Mouse (Mus musculus): Measurements from ENCODE around the gene Nfatc2. TPM values are rescaled to one million over a fixed set of nuclear protein-coding genes. Genes with fewer than 3 reads are reported as not detected.

Gene Nfatc2
- polyA plus RNA-seq, 1 experiment: 0.32 TPM

- no peak overlapping the region for H3K27ac ChIP-seq (ENCODE audit: insufficient read depth, low read length)
- no peak overlapping the region for H3K4me3 ChIP-seq (ENCODE audit: insufficient read depth, low read length)
- TF ChIP-seq POLR2A (IDR thresholded peaks at IDR 0.05; ENCODE audit: low read depth, low read length): no peak
- TF ChIP-seq CTCF (IDR thresholded peaks at IDR 0.05; ENCODE audit: borderline replicate concordance, insufficient read depth, low read length): no peak
- H3K4me1 ChIP-seq (ENCODE audit: control insufficient read depth, insufficient read depth, low read length): no peaks in the 10 kb centered on the region
Measured at GRCm38 (mm10) chr2:168613092-168613880, 11.8 kb upstream of the Nfatc2 start.

- H3K4me1 ChIP-seq (ENCODE audit: control insufficient read depth, insufficient read depth, low read length): no peaks in the 10 kb centered on the region
- TF ChIP-seq CTCF (IDR thresholded peaks at IDR 0.05; ENCODE audit: borderline replicate concordance, insufficient read depth, low read length) (no peak), POLR2A (IDR thresholded peaks at IDR 0.05; ENCODE audit: low read depth, low read length) (no peak)
- H3K27ac ChIP-seq (ENCODE audit: insufficient read depth, low read length): no peak overlapping the region
- H3K4me3 ChIP-seq (ENCODE audit: insufficient read depth, low read length): no peak overlapping the region
Measured at GRCm38 (mm10) chr2:168610941-168611340, 9.5 kb upstream of the Nfatc2 start.

GRCm38 (mm10) chr2:168609653-168610248 is 8.3 kb upstream of the Nfatc2 start:
- H3K27ac ChIP-seq (ENCODE audit: insufficient read depth, low read length): no peak overlapping the region
- no peak overlapping the region for H3K4me3 ChIP-seq (ENCODE audit: insufficient read depth, low read length)
- TF ChIP-seq POLR2A (IDR thresholded peaks at IDR 0.05; ENCODE audit: low read depth, low read length): no peak
- TF ChIP-seq CTCF (IDR thresholded peaks at IDR 0.05; ENCODE audit: borderline replicate concordance, insufficient read depth, low read length): no peak
- peaks cover under 1% of the 10 kb centered on the region; the same call in 1 of the 2 replicates for H3K4me1 ChIP-seq (ENCODE audit: control insufficient read depth, insufficient read depth, low read length)

GRCm38 (mm10) chr2:168608125-168608564 is 6.7 kb upstream of the Nfatc2 start:
- TF ChIP-seq CTCF (IDR thresholded peaks at IDR 0.05; ENCODE audit: borderline replicate concordance, insufficient read depth, low read length) (no peak), POLR2A (IDR thresholded peaks at IDR 0.05; ENCODE audit: low read depth, low read length) (no peak)
- no peak overlapping the region for H3K27ac ChIP-seq (ENCODE audit: insufficient read depth, low read length)
- peaks cover 4% of the 10 kb centered on the region; the same call in 1 of the 2 replicates for H3K4me1 ChIP-seq (ENCODE audit: control insufficient read depth, insufficient read depth, low read length)
- H3K4me3 ChIP-seq (ENCODE audit: insufficient read depth, low read length): no peak overlapping the region

- no peak for TF ChIP-seq CTCF (IDR thresholded peaks at IDR 0.05; ENCODE audit: borderline replicate concordance, insufficient read depth, low read length)
- no peak for TF ChIP-seq POLR2A (IDR thresholded peaks at IDR 0.05; ENCODE audit: low read depth, low read length)
- Histone ChIP-seq H3K27ac (ENCODE audit: insufficient read depth, low read length) (0 out of 2 replicates have a peak overlapping the region, but pooled peaks have one; percentile 19), H3K4me1 (ENCODE audit: control insufficient read depth, insufficient read depth, low read length) (peaks cover 4% of the 10 kb centered on the region), H3K4me3 (ENCODE audit: insufficient read depth, low read length) (no peak overlapping the region)
Measured at GRCm38 (mm10) chr2:168604655-168605070, 3.2 kb upstream of the Nfatc2 start.

- H3K4me1 ChIP-seq (ENCODE audit: control insufficient read depth, insufficient read depth, low read length): peaks cover 4% of the 10 kb centered on the region
- no peak overlapping the region for H3K4me3 ChIP-seq (ENCODE audit: insufficient read depth, low read length)
- no peak for TF ChIP-seq CTCF (IDR thresholded peaks at IDR 0.05; ENCODE audit: borderline replicate concordance, insufficient read depth, low read length)
- TF ChIP-seq POLR2A (IDR thresholded peaks at IDR 0.05; ENCODE audit: low read depth, low read length): no peak
- H3K27ac ChIP-seq (ENCODE audit: insufficient read depth, low read length): no peak overlapping the region
Measured at GRCm38 (mm10) chr2:168602387-168602741, 907 bp upstream of the Nfatc2 start.

GRCm38 (mm10) chr2:168600750-168601490 is 537 bp downstream of the Nfatc2 start:
- TF ChIP-seq CTCF (IDR thresholded peaks at IDR 0.05; ENCODE audit: borderline replicate concordance, insufficient read depth, low read length) (no peak), POLR2A (IDR thresholded peaks at IDR 0.05; ENCODE audit: low read depth, low read length) (no peak)
- no peak overlapping the region for H3K27ac ChIP-seq (ENCODE audit: insufficient read depth, low read length)
- H3K4me1 ChIP-seq (ENCODE audit: control insufficient read depth, insufficient read depth, low read length): peaks cover 4% of the 10 kb centered on the region
- peak overlapping the region; percentile 20; the same call in 1 of the 2 replicates for H3K4me3 ChIP-seq (ENCODE audit: insufficient read depth, low read length)

GRCm38 (mm10) chr2:168595693-168596092 is 5.8 kb downstream of the Nfatc2 start:
- Histone ChIP-seq H3K4me1 (ENCODE audit: control insufficient read depth, insufficient read depth, low read length) (no peaks in the 10 kb centered on the region), H3K27ac (ENCODE audit: insufficient read depth, low read length) (no peak overlapping the region), H3K4me3 (ENCODE audit: insufficient read depth, low read length) (no peak overlapping the region)
- TF ChIP-seq POLR2A (IDR thresholded peaks at IDR 0.05; ENCODE audit: low read depth, low read length): no peak
- no peak for TF ChIP-seq CTCF (IDR thresholded peaks at IDR 0.05; ENCODE audit: borderline replicate concordance, insufficient read depth, low read length)

GRCm38 (mm10) chr2:168593676-168594075 is 7.8 kb downstream of the Nfatc2 start:
- no peak overlapping the region for H3K4me3 ChIP-seq (ENCODE audit: insufficient read depth, low read length)
- no peak overlapping the region for H3K27ac ChIP-seq (ENCODE audit: insufficient read depth, low read length)
- no peaks in the 10 kb centered on the region for H3K4me1 ChIP-seq (ENCODE audit: control insufficient read depth, insufficient read depth, low read length)
- TF ChIP-seq POLR2A (IDR thresholded peaks at IDR 0.05; ENCODE audit: low read depth, low read length) (no peak), CTCF (IDR thresholded peaks at IDR 0.05; ENCODE audit: borderline replicate concordance, insufficient read depth, low read length) (no peak)

Data from embryonic fibroblast, embryonic 13.5 days (primary cell).